In the genomic region with DNA sequence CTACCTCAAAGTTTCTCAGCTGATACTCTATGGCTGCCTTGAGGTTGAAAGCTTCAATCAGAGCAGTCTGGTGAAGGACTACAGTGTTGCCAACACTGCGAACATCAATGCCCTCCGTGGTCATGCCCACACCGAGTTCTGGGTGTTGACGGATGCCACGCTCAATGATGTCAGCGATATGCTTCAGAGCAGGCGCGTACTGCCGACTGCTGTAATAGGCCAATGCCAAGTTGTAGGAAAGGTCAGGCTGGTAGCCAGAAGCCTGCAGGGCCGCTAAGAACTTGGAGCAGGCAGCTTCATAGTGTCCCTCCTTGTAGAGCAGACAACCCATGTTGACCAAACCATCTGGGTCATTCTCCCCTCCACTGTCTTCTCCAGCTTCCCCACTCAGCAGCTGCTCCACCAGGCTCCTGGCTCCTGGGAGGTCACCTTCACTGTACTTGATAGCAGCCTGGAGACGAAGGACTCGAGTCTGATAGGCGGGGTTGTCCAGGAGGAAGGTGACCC, we compare ENCODE assay signal across 8 mouse cellular contexts. TPM values are rescaled to one million over a fixed set of nuclear protein-coding genes. Genes with fewer than 3 reads are reported as not detected.
DNase-seq lines count a peak whose midpoint lies in the region; ATAC-seq and TF ChIP-seq lines count a peak whose summit lies in the region.
"Not testable (repeated sequence)": the region's sequence is repeated elsewhere in the genome, so short reads cannot be mapped to it uniquely, and the experiment has no call there.

No protein-coding gene starts in this region.

- not testable (repeated sequence) for TF ChIP-seq EP300 in stomach, postnatal 0 days (optimal IDR thresholded peaks at IDR 0.05)

- not testable (repeated sequence) for H3K9ac ChIP-seq in forebrain, embryonic 15.5 days (replicated peaks); intestine, embryonic 16.5 days (ENCODE audit: low read depth, low read length); limb, embryonic 12.5 days (replicated peaks); lung, embryonic 14.5 days; stomach, postnatal 0 days (ENCODE audit: low read length)
- H3K9ac ChIP-seq in heart, embryonic 16.5 days (ENCODE audit: low read length): peak overlapping the region; percentile 74

- peak overlapping the region; percentile 77 for H3K4me2 ChIP-seq in forebrain, embryonic 15.5 days (replicated peaks)
- H3K4me2 ChIP-seq in heart, embryonic 16.5 days (ENCODE audit: low read depth, low read length): peak overlapping the region; percentile 74
- H3K4me2 ChIP-seq in intestine, embryonic 16.5 days (ENCODE audit: low read depth, low read length): peak overlapping the region; percentile 64
- H3K4me2 ChIP-seq in limb, embryonic 12.5 days: peak overlapping the region; percentile 68
- H3K4me2 ChIP-seq in lung, embryonic 14.5 days: peak overlapping the region; percentile 68
- H3K4me2 ChIP-seq in myocyte (ENCODE audit: low read depth): not testable (repeated sequence)
- H3K4me2 ChIP-seq in stomach, postnatal 0 days (replicated peaks; ENCODE audit: low read depth): peak overlapping the region; percentile 56

- peak overlapping the region; percentile 88 for H3K27ac ChIP-seq in embryonic facial prominence, embryonic 10.5 days (replicated peaks)
- not testable (repeated sequence) for H3K27ac ChIP-seq in forebrain, embryonic 15.5 days (replicated peaks); heart, embryonic 16.5 days (ENCODE audit: low read length); intestine, embryonic 16.5 days (ENCODE audit: low read length); limb, embryonic 12.5 days; lung, embryonic 14.5 days (ENCODE audit: low read depth); stomach, postnatal 0 days (replicated peaks)

- not testable (repeated sequence) for ATAC-seq in forebrain, embryonic 15.5 days (replicated peaks); heart, embryonic 16.5 days (replicated peaks; ENCODE audit: extremely low read depth, insufficient read depth, low FRiP score); intestine, embryonic 16.5 days; limb, embryonic 12.5 days (ENCODE audit: insufficient number of reproducible peaks, insufficient read depth, low FRiP score, low TSS enrichment, low read depth); stomach, postnatal 0 days (ENCODE audit: low FRiP score, low TSS enrichment)
- ATAC-seq in lung, embryonic 14.5 days (ENCODE audit: insufficient read depth): 0 out of 2 replicates have a peak, but pooled peaks have one; percentile 8

- H3K36me3 ChIP-seq in embryonic facial prominence, embryonic 10.5 days (replicated peaks); forebrain, embryonic 15.5 days; heart, embryonic 16.5 days (ENCODE audit: control insufficient read depth, insufficient read depth); intestine, embryonic 16.5 days (ENCODE audit: control insufficient read depth, insufficient read depth, low read length); limb, embryonic 12.5 days; lung, embryonic 14.5 days (ENCODE audit: insufficient read depth); myocyte (ENCODE audit: control insufficient read depth, insufficient read depth); stomach, postnatal 0 days (ENCODE audit: control insufficient read depth, insufficient read depth, low read length): not testable (repeated sequence)

- peaks cover 12% of the 10 kb centered on the region for H3K4me1 ChIP-seq in embryonic facial prominence, embryonic 10.5 days
- H3K4me1 ChIP-seq in forebrain, embryonic 15.5 days; heart, embryonic 16.5 days (ENCODE audit: control insufficient read depth, insufficient read depth, low read length); intestine, embryonic 16.5 days (ENCODE audit: control insufficient read depth, insufficient read depth, low read length); limb, embryonic 12.5 days (replicated peaks); lung, embryonic 14.5 days (ENCODE audit: insufficient read depth); stomach, postnatal 0 days (replicated peaks; ENCODE audit: control insufficient read depth, insufficient read depth): not testable (repeated sequence)

- not testable (repeated sequence) for H3K9me3 ChIP-seq in embryonic facial prominence, embryonic 10.5 days; forebrain, embryonic 15.5 days; heart, embryonic 16.5 days (replicated peaks; ENCODE audit: control insufficient read depth, low read length); intestine, embryonic 16.5 days (ENCODE audit: control insufficient read depth, low read length); limb, embryonic 12.5 days; lung, embryonic 14.5 days (ENCODE audit: low read depth, low read length); stomach, postnatal 0 days (ENCODE audit: control insufficient read depth, low read length)

- not testable (repeated sequence) for TF ChIP-seq POLR2A in myocyte (IDR thresholded peaks at IDR 0.05; ENCODE audit: insufficient read length, low read depth)

- WGBS in embryonic facial prominence, embryonic 10.5 days: 96% methylated on average over 13 of the region's 13 CpGs
- WGBS in forebrain, embryonic 15.5 days: 95% methylated on average over 13 of the region's 13 CpGs
- WGBS in heart, embryonic 16.5 days: 92% methylated on average over 13 of the region's 13 CpGs
- WGBS in intestine, embryonic 16.5 days: 93% methylated on average over 13 of the region's 13 CpGs
- 95% methylated on average over 13 of the region's 13 CpGs for WGBS in limb, embryonic 12.5 days
- 95% methylated on average over 13 of the region's 13 CpGs for WGBS in lung, embryonic 14.5 days
- 93% methylated on average over 13 of the region's 13 CpGs for WGBS in stomach, postnatal 0 days

- H3K4me3 ChIP-seq in embryonic facial prominence, embryonic 10.5 days: peak overlapping the region; percentile 60
- peak overlapping the region; percentile 53; the same call in 1 of the 2 replicates for H3K4me3 ChIP-seq in forebrain, embryonic 15.5 days
- H3K4me3 ChIP-seq in heart, embryonic 16.5 days (ENCODE audit: low read length): peak overlapping the region; percentile 68
- peak overlapping the region; percentile 57 for H3K4me3 ChIP-seq in intestine, embryonic 16.5 days (ENCODE audit: low read length)
- peak overlapping the region; percentile 45 for H3K4me3 ChIP-seq in limb, embryonic 12.5 days (replicated peaks)
- peak overlapping the region; percentile 39 for H3K4me3 ChIP-seq in lung, embryonic 14.5 days (ENCODE audit: low read depth, low read length)
- H3K4me3 ChIP-seq in myocyte: peak overlapping the region; percentile 21
- peak overlapping the region; percentile 43; the same call in 1 of the 2 replicates for H3K4me3 ChIP-seq in stomach, postnatal 0 days (ENCODE audit: low read depth, low read length)

- H3K79me2 ChIP-seq in myocyte (ENCODE audit: control insufficient read depth, insufficient read depth): not testable (repeated sequence)

- not testable (repeated sequence) for TF ChIP-seq CTCF in lung, embryonic 14.5 days (IDR thresholded peaks at IDR 0.05; ENCODE audit: low read depth); stomach, postnatal 0 days (IDR thresholded peaks at IDR 0.05; ENCODE audit: low read depth)

- H3ac ChIP-seq in myocyte (ENCODE audit: control insufficient read depth, insufficient read length): not testable (repeated sequence)

- H3K27me3 ChIP-seq in embryonic facial prominence, embryonic 10.5 days (replicated peaks; ENCODE audit: low read depth, poor library complexity, severe bottlenecking); forebrain, embryonic 15.5 days; heart, embryonic 16.5 days (ENCODE audit: control insufficient read depth, insufficient read depth, low read length); intestine, embryonic 16.5 days (replicated peaks; ENCODE audit: control insufficient read depth, insufficient read depth, low read length); limb, embryonic 12.5 days; lung, embryonic 14.5 days (ENCODE audit: insufficient read depth, low read length); myocyte (ENCODE audit: control insufficient read depth, insufficient read depth, insufficient read length); stomach, postnatal 0 days (ENCODE audit: control insufficient read depth, insufficient read depth, low read length): not testable (repeated sequence)

- DNase-seq in embryonic facial prominence, embryonic 10.5 days (ENCODE audit: low spot score); lung, embryonic 14.5 days; stomach, postnatal 0 days (ENCODE audit: low spot score): not testable (repeated sequence)

RNA-seq across cellular contexts. Expression of a gene that starts 0.8 kb away (rescaled TPM):
- polyA plus RNA-seq in embryonic facial prominence, embryonic 10.5 days (2016; fragmentation: Nextera tagmentation; extraction: Ambion mirVana): 11.5 and 11.7 TPM in 2 replicates
- 7.7 and 8.4 TPM in 2 replicates for polyA plus RNA-seq in forebrain, embryonic 15.5 days (2015; fragmentation: Nextera tagmentation; extraction: Ambion mirVana)
- polyA plus RNA-seq in heart, embryonic 16.5 days (2015; fragmentation: Nextera tagmentation; extraction: Ambion mirVana): 5.7 and 6.2 TPM in 2 replicates
- 5.1 and 5.2 TPM in 2 replicates for polyA plus RNA-seq in intestine, embryonic 16.5 days (2015; fragmentation: Nextera tagmentation; extraction: Ambion mirVana)
- 10.0 and 10.4 TPM in 2 replicates for polyA plus RNA-seq in limb, embryonic 12.5 days (2016; fragmentation: Nextera tagmentation; extraction: Ambion mirVana)
- 9.0 and 9.4 TPM in 2 replicates for polyA plus RNA-seq in lung, embryonic 14.5 days (2014; fragmentation: Nextera tagmentation; extraction: Ambion mirVana)
- 1.2 TPM for polyA plus RNA-seq in myocyte (2012; fragmentation: generic; extraction: Trizol)
- polyA plus RNA-seq in stomach, postnatal 0 days (2015; fragmentation: Nextera tagmentation; extraction: Ambion mirVana): 3.3 and 3.8 TPM in 2 replicates

RNA-seq across cellular contexts. Expression of a gene that starts 3.0 kb away (rescaled TPM):
- 0.23 and 0.65 TPM in 2 replicates for polyA plus RNA-seq in embryonic facial prominence, embryonic 10.5 days (2016; fragmentation: Nextera tagmentation; extraction: Ambion mirVana)
- polyA plus RNA-seq in forebrain, embryonic 15.5 days (2015; fragmentation: Nextera tagmentation; extraction: Ambion mirVana): 0.47 and 0.79 TPM in 2 replicates
- polyA plus RNA-seq in heart, embryonic 16.5 days (2015; fragmentation: Nextera tagmentation; extraction: Ambion mirVana): 1.4 and 1.6 TPM in 2 replicates
- 0.15 and 0.22 TPM in 2 replicates for polyA plus RNA-seq in intestine, embryonic 16.5 days (2015; fragmentation: Nextera tagmentation; extraction: Ambion mirVana)
- polyA plus RNA-seq in limb, embryonic 12.5 days (2016; fragmentation: Nextera tagmentation; extraction: Ambion mirVana): 0.59 and 0.60 TPM in 2 replicates
- polyA plus RNA-seq in lung, embryonic 14.5 days (2014; fragmentation: Nextera tagmentation; extraction: Ambion mirVana): 0.14 and 0.33 TPM in 2 replicates
- polyA plus RNA-seq in myocyte (2012; fragmentation: generic; extraction: Trizol): 0.06 TPM
- 0.17 and 0.27 TPM in 2 replicates for polyA plus RNA-seq in stomach, postnatal 0 days (2015; fragmentation: Nextera tagmentation; extraction: Ambion mirVana)

RNA-seq across cellular contexts. Expression of a gene that starts 42.6 kb away (rescaled TPM):
- 6.2 and 7.0 TPM in 2 replicates for polyA plus RNA-seq in embryonic facial prominence, embryonic 10.5 days (2016; fragmentation: Nextera tagmentation; extraction: Ambion mirVana)
- 15.3 and 19.3 TPM in 2 replicates for polyA plus RNA-seq in forebrain, embryonic 15.5 days (2015; fragmentation: Nextera tagmentation; extraction: Ambion mirVana)
- polyA plus RNA-seq in heart, embryonic 16.5 days (2015; fragmentation: Nextera tagmentation; extraction: Ambion mirVana): 12.3 and 13.5 TPM in 2 replicates
- polyA plus RNA-seq in intestine, embryonic 16.5 days (2015; fragmentation: Nextera tagmentation; extraction: Ambion mirVana): 8.2 and 8.3 TPM in 2 replicates
- polyA plus RNA-seq in limb, embryonic 12.5 days (2016; fragmentation: Nextera tagmentation; extraction: Ambion mirVana): 9.2 and 9.9 TPM in 2 replicates
- polyA plus RNA-seq in lung, embryonic 14.5 days (2014; fragmentation: Nextera tagmentation; extraction: Ambion mirVana): 10.1 and 13.1 TPM in 2 replicates
- polyA plus RNA-seq in myocyte (2012; fragmentation: generic; extraction: Trizol): 1.7 TPM
- polyA plus RNA-seq in stomach, postnatal 0 days (2015; fragmentation: Nextera tagmentation; extraction: Ambion mirVana): 10.3 and 10.6 TPM in 2 replicates
